In genomic region chr14:85208383-85208782, GRCm38 (mm10) we compare ENCODE assay signal across 19 mouse cellular contexts.
"Had no signal": no experiment of that assay in that cellular context is flagged by ENCODE, and none has a peak within 500 bp of the region (broad histone marks: within the 10 kb centered on the region; RNA-seq: fewer than 3 reads in every experiment).

No protein-coding gene starts in this region.

- DNase-seq: lung, adult 18-20 months; lung, postnatal 4 days; midbrain, embryonic 14.5 days; retina, postnatal 1 day; right cerebral cortex, adult 18-20 months; right cerebral cortex, postnatal 25 days; right cerebral cortex, postnatal 4 days; spleen, adult 18-20 months; thymus, adult 18-20 months; thymus, postnatal 14 days; thymus, postnatal 4 days had no signal

- H3K9ac ChIP-seq: lung, embryonic 15.5 days; midbrain, embryonic 12.5 days; neural tube, embryonic 13.5 days; neural tube, embryonic 15.5 days had no signal

- H3K9me3 ChIP-seq: lung, embryonic 15.5 days; midbrain, embryonic 10.5 days; midbrain, embryonic 12.5 days; neural tube, embryonic 13.5 days; neural tube, embryonic 15.5 days had no signal

- H3K27ac ChIP-seq: lung, embryonic 15.5 days; midbrain, embryonic 10.5 days; midbrain, embryonic 12.5 days; neural tube, embryonic 13.5 days; neural tube, embryonic 15.5 days had no signal

- H3K4me3 ChIP-seq: lung, embryonic 15.5 days; midbrain, embryonic 10.5 days; midbrain, embryonic 12.5 days; myocyte; neural tube, embryonic 13.5 days; neural tube, embryonic 15.5 days had no signal

- H3K4me1 ChIP-seq: lung, embryonic 15.5 days; midbrain, embryonic 10.5 days; midbrain, embryonic 12.5 days; neural tube, embryonic 13.5 days; neural tube, embryonic 15.5 days had no signal

- H3K36me3 ChIP-seq: lung, embryonic 15.5 days; midbrain, embryonic 10.5 days; midbrain, embryonic 12.5 days; neural tube, embryonic 13.5 days; neural tube, embryonic 15.5 days had no signal

- ATAC-seq: lung, postnatal 0 days; midbrain, embryonic 16.5 days had no signal

- H3K4me2 ChIP-seq: lung, embryonic 15.5 days; midbrain, embryonic 12.5 days; neural tube, embryonic 13.5 days; neural tube, embryonic 15.5 days had no signal

- H3K27me3 ChIP-seq: lung, embryonic 15.5 days; midbrain, embryonic 12.5 days; neural tube, embryonic 13.5 days; neural tube, embryonic 15.5 days had no signal
